Mouse (Mus musculus) kidney, adult 2 months (tissue): ENCODE measurements around the gene Frem2. TPM values are rescaled to one million over a fixed set of nuclear protein-coding genes. Genes with fewer than 3 reads are reported as not detected.

Source experiments
- DNase-seq: peaks from one replicate; pipeline ENCODE4 v3.0.0; 2021
- H3K27ac ChIP-seq: fragments of 200-500 bp; 2 replicates; pipeline ENCODE4 v1.5.1; 2012; ENCODE audit warnings: low read depth, low read length, control low read depth, inconsistent platforms; ENCODE audit not compliant: insufficient read depth
- H3K27me3 ChIP-seq: fragments of 200-500 bp; replicated peaks from 2 replicates; pipeline ENCODE4 v1.6.1; 2012; ENCODE audit warnings: mild to moderate bottlenecking, moderate library complexity, low read length, inconsistent platforms; ENCODE audit not compliant: control insufficient read depth, insufficient read depth
- H3K36me3 ChIP-seq: fragments of 200-500 bp; 2 replicates; pipeline ENCODE4 v1.6.1; 2012; ENCODE audit warnings: mild to moderate bottlenecking, moderate library complexity, low read length, inconsistent platforms; ENCODE audit not compliant: control insufficient read depth, insufficient read depth
- H3K4me1 ChIP-seq: fragments of 200-500 bp; 2 replicates; pipeline ENCODE4 v1.6.1; 2011; ENCODE audit warnings: low read length; ENCODE audit not compliant: control insufficient read depth, insufficient read depth
- H3K4me3 ChIP-seq: fragments of 200-500 bp; 2 replicates; pipeline ENCODE4 v1.5.1; 2011; ENCODE audit warnings: mild to moderate bottlenecking, low read depth, low read length, control low read depth; ENCODE audit not compliant: insufficient read depth
- CTCF ChIP-seq: fragments of 200-500 bp; conservative IDR thresholded peaks from 2 replicates; pipeline ENCODE4 v1.5.1; 2011; ENCODE audit warnings: low read depth, mild to moderate bottlenecking, control low read depth, low read length, moderate library complexity, mixed read lengths; ENCODE audit not compliant: insufficient read depth, insufficient read length
- POLR2A ChIP-seq: fragments of 200-500 bp; IDR thresholded peaks from one replicate; pipeline ENCODE4 v1.6.1; 2011; ENCODE audit warnings: low read depth, low read length, control low read depth
- WGBS: fragments of 180-500 bp; shearing (Covaris S2); methylation state at CpG from one replicate; pipeline ENCODE4 v1.1.7; 2018; 5-methylcytosine and 5-hydroxymethylcytosine counted together
- polyA plus RNA-seq: library from polyadenylated mRNA; depleted of rRNA; stranded (reverse); fragments of >200 nt; gene quantifications from 2 replicates; pipeline ENCODE4 v1.2.3, GENCODE M21; 2012

The Frem2 gene
- polyA plus RNA-seq, 1 experiment: 4.3 TPM

GRCm38 (mm10) chr3:53593718-53594117, 63.4 kb downstream of the Frem2 start:
- H3K4me1 ChIP-seq: peaks cover 10% of the 10 kb centered on the region
- H3K4me3 ChIP-seq: no peak overlapping the region
- H3K36me3 ChIP-seq: no peaks in the 10 kb centered on the region
- H3K27ac ChIP-seq: no peak overlapping the region
- peaks cover 1% of the 10 kb centered on the region; the same call in 1 of the 2 replicates for H3K27me3 ChIP-seq
- TF ChIP-seq POLR2A (no peak), CTCF (no peak)
- no peak for DNase-seq
- 49% methylated on average over 3 of the region's 3 CpGs for WGBS

- Histone ChIP-seq H3K4me3 (no peak overlapping the region), H3K27ac (peak overlapping the region; percentile 27; the same call in 1 of the 2 replicates), H3K36me3 (no peaks in the 10 kb centered on the region), H3K4me1 (peaks cover 5% of the 10 kb centered on the region; the same call in 1 of the 2 replicates), H3K27me3 (no peaks in the 10 kb centered on the region; the same call in 1 of the 2 replicates)
- DNase-seq: peak; percentile 60
- WGBS: 62% methylated on average over 7 of the region's 7 CpGs
- TF ChIP-seq POLR2A (no peak), CTCF (no peak)
Observed at GRCm38 (mm10) chr3:53592036-53592435, 65.1 kb downstream of the Frem2 start.

- H3K36me3 ChIP-seq: no peaks in the 10 kb centered on the region
- WGBS: 1% methylated on average over 2 of the region's 2 CpGs
- TF ChIP-seq POLR2A: no peak
- TF ChIP-seq CTCF: 0 out of 2 replicates have a peak, but pooled peaks have one; percentile 9
- no peak overlapping the region for H3K4me3 ChIP-seq
- peak; percentile 70 for DNase-seq
- peaks cover 5% of the 10 kb centered on the region; the same call in 1 of the 2 replicates for H3K4me1 ChIP-seq
- H3K27ac ChIP-seq: no peak overlapping the region
- H3K27me3 ChIP-seq: no peaks in the 10 kb centered on the region
Observed at GRCm38 (mm10) chr3:53590139-53590621, 67.0 kb downstream of the Frem2 start.

- 89% methylated on average over 8 of the region's 8 CpGs for WGBS
Observed at GRCm38 (mm10) chr3:53583248-53583647, 73.9 kb downstream of the Frem2 start.

GRCm38 (mm10) chr3:53580596-53581254, 76.4 kb downstream of the Frem2 start:
- no peak for TF ChIP-seq POLR2A
- TF ChIP-seq CTCF: no peak
- no peak for DNase-seq
- Histone ChIP-seq H3K4me1 (no peaks in the 10 kb centered on the region), H3K36me3 (no peaks in the 10 kb centered on the region), H3K27me3 (no peaks in the 10 kb centered on the region), H3K27ac (no peak overlapping the region), H3K4me3 (no peak overlapping the region)
- 49% methylated on average over 5 of the region's 5 CpGs for WGBS

More at GRCm38 (mm10) chr3:53583248-53583647, 73.9 kb downstream of the Frem2 start:
- Histone ChIP-seq H3K4me3 (no peak overlapping the region), H3K4me1 (no peaks in the 10 kb centered on the region), H3K27me3 (no peaks in the 10 kb centered on the region), H3K36me3 (no peaks in the 10 kb centered on the region), H3K27ac (no peak overlapping the region)
- DNase-seq: no peak
- TF ChIP-seq POLR2A (no peak), CTCF (no peak)

- H3K36me3 ChIP-seq: no peaks in the 10 kb centered on the region
- no peaks in the 10 kb centered on the region for H3K27me3 ChIP-seq
- no peak for DNase-seq
- no peaks in the 10 kb centered on the region for H3K4me1 ChIP-seq
- no peak overlapping the region for H3K4me3 ChIP-seq
- no peak overlapping the region for H3K27ac ChIP-seq
- no peak for TF ChIP-seq CTCF
- no peak for TF ChIP-seq POLR2A
- 93% methylated on average over 10 of the region's 10 CpGs for WGBS
Observed at GRCm38 (mm10) chr3:53579121-53579704, 77.9 kb downstream of the Frem2 start.

GRCm38 (mm10) chr3:53576320-53577116, 80.6 kb downstream of the Frem2 start:
- 65% methylated on average over 7 of the region's 7 CpGs for WGBS
- Histone ChIP-seq H3K36me3 (no peaks in the 10 kb centered on the region), H3K4me3 (no peak overlapping the region), H3K4me1 (no peaks in the 10 kb centered on the region), H3K27me3 (no peaks in the 10 kb centered on the region), H3K27ac (no peak overlapping the region)
- no peak for TF ChIP-seq POLR2A
- TF ChIP-seq CTCF: no peak
- DNase-seq: no peak
